Mouse (Mus musculus): ENCODE measurements around the gene Rpl3. TPM values are rescaled to one million over a fixed set of nuclear protein-coding genes. Genes with fewer than 3 reads are reported as not detected.
A peak's percentile ranks its signal among the peaks of the same experiment; 100 is the strongest.

The Rpl3 gene
- polyA plus RNA-seq, 1 experiment, result 3,044 TPM

- H3K4me1 ChIP-seq (ENCODE audit: control insufficient read depth, insufficient read depth, low read length), result peaks cover 23% of the 10 kb centered on the region
- no peaks in the 10 kb centered on the region for H3K27me3 ChIP-seq (ENCODE audit: control insufficient read depth, insufficient read depth, low read length, poor library complexity, severe bottlenecking)
- H3K4me3 ChIP-seq (ENCODE audit: low read depth, low read length), result peak overlapping the region; percentile 6
- H3K9ac ChIP-seq (ENCODE audit: low read depth, poor library complexity, severe bottlenecking), result no peak overlapping the region
- TF ChIP-seq POLR2A (IDR thresholded peaks at IDR 0.05; ENCODE audit: insufficient read depth, low read length) (no peak), EP300 (IDR thresholded peaks at IDR 0.05; ENCODE audit: insufficient read depth, low read depth, low read length) (no peak), CTCF (IDR thresholded peaks at IDR 0.05; ENCODE audit: low read depth, low read length) (no peak)
- H3K36me3 ChIP-seq (ENCODE audit: control insufficient read depth, insufficient read depth, low read length, poor library complexity, severe bottlenecking), result no peaks in the 10 kb centered on the region
- H3K27ac ChIP-seq (ENCODE audit: insufficient read depth, low read length), result no peak overlapping the region
- H3K9me3 ChIP-seq (replicated peaks; ENCODE audit: control insufficient read depth, insufficient read depth, low read length, poor library complexity, severe bottlenecking), result no peaks in the 10 kb centered on the region
These were observed 4.7 kb upstream of the Rpl3 start for GRCm38 (mm10) chr15:80096406-80096805.

- no peak overlapping the region for H3K4me3 ChIP-seq (ENCODE audit: low read depth, low read length)
- H3K4me1 ChIP-seq (ENCODE audit: control insufficient read depth, insufficient read depth, low read length), result peaks cover 23% of the 10 kb centered on the region
- 0 out of 2 replicates have a peak overlapping the region, but pooled peaks have one; percentile 8 for H3K27ac ChIP-seq (ENCODE audit: insufficient read depth, low read length)
- TF ChIP-seq CTCF (IDR thresholded peaks at IDR 0.05; ENCODE audit: low read depth, low read length) (no peak), EP300 (IDR thresholded peaks at IDR 0.05; ENCODE audit: insufficient read depth, low read depth, low read length) (0 out of 2 replicates have a peak, but pooled peaks have one; percentile 52)
- no peaks in the 10 kb centered on the region for H3K36me3 ChIP-seq (ENCODE audit: control insufficient read depth, insufficient read depth, low read length, poor library complexity, severe bottlenecking)
- H3K9me3 ChIP-seq (replicated peaks; ENCODE audit: control insufficient read depth, insufficient read depth, low read length, poor library complexity, severe bottlenecking), result no peaks in the 10 kb centered on the region
- no peaks in the 10 kb centered on the region for H3K27me3 ChIP-seq (ENCODE audit: control insufficient read depth, insufficient read depth, low read length, poor library complexity, severe bottlenecking)
- H3K9ac ChIP-seq (ENCODE audit: low read depth, poor library complexity, severe bottlenecking), result no peak overlapping the region
These were observed 3.9 kb upstream of the Rpl3 start for GRCm38 (mm10) chr15:80095596-80095995.

DNA sequence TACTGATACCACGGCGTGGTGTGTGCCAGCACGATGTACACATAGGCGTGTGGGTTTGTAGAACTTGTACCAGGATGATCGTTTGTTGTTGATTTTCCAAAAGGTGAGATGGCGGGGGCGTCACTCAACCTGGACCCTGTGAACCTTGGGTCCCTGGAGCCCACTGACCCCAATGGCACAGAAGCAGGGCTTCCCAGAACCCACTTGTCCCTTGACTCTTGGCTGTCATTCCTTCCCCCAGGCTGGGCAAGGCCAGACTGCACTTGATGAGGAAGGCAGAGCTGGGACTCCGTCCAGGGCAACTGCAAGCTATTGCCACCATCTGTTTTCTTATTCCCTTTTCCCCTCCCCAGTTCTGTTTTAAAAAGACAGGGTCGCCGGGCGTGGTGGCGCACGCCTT lies 2.5 kb upstream of the Rpl3 start:
- Histone ChIP-seq H3K9me3 (replicated peaks; ENCODE audit: control insufficient read depth, insufficient read depth, low read length, poor library complexity, severe bottlenecking) (no peaks in the 10 kb centered on the region), H3K9ac (ENCODE audit: low read depth, poor library complexity, severe bottlenecking) (no peak overlapping the region), H3K4me1 (ENCODE audit: control insufficient read depth, insufficient read depth, low read length) (peaks cover 19% of the 10 kb centered on the region), H3K27me3 (ENCODE audit: control insufficient read depth, insufficient read depth, low read length, poor library complexity, severe bottlenecking) (no peaks in the 10 kb centered on the region), H3K36me3 (ENCODE audit: control insufficient read depth, insufficient read depth, low read length, poor library complexity, severe bottlenecking) (no peaks in the 10 kb centered on the region), H3K4me3 (ENCODE audit: low read depth, low read length) (peak overlapping the region; percentile 31; the same call in 1 of the 2 replicates), H3K27ac (ENCODE audit: insufficient read depth, low read length) (no peak overlapping the region)
- TF ChIP-seq POLR2A (IDR thresholded peaks at IDR 0.05; ENCODE audit: insufficient read depth, low read length), result no peak
- no peak for TF ChIP-seq EP300 (IDR thresholded peaks at IDR 0.05; ENCODE audit: insufficient read depth, low read depth, low read length)
- no peak for TF ChIP-seq CTCF (IDR thresholded peaks at IDR 0.05; ENCODE audit: low read depth, low read length)

GRCm38 (mm10) chr15:80092599-80092998 lies 931 bp upstream of the Rpl3 start:
- H3K9ac ChIP-seq (ENCODE audit: low read depth, poor library complexity, severe bottlenecking), result peak overlapping the region; percentile 52
- H3K27ac ChIP-seq (ENCODE audit: insufficient read depth, low read length), result no peak overlapping the region
- no peaks in the 10 kb centered on the region for H3K36me3 ChIP-seq (ENCODE audit: control insufficient read depth, insufficient read depth, low read length, poor library complexity, severe bottlenecking)
- peaks cover 8% of the 10 kb centered on the region for H3K4me1 ChIP-seq (ENCODE audit: control insufficient read depth, insufficient read depth, low read length)
- H3K4me3 ChIP-seq (ENCODE audit: low read depth, low read length), result peak overlapping the region; percentile 80
- TF ChIP-seq CTCF (IDR thresholded peaks at IDR 0.05; ENCODE audit: low read depth, low read length) (no peak), POLR2A (IDR thresholded peaks at IDR 0.05; ENCODE audit: insufficient read depth, low read length) (no peak), EP300 (IDR thresholded peaks at IDR 0.05; ENCODE audit: insufficient read depth, low read depth, low read length) (peak; percentile 26; the same call in 1 of the 2 replicates)
- H3K27me3 ChIP-seq (ENCODE audit: control insufficient read depth, insufficient read depth, low read length, poor library complexity, severe bottlenecking), result no peaks in the 10 kb centered on the region
- H3K9me3 ChIP-seq (replicated peaks; ENCODE audit: control insufficient read depth, insufficient read depth, low read length, poor library complexity, severe bottlenecking), result no peaks in the 10 kb centered on the region

DNA sequence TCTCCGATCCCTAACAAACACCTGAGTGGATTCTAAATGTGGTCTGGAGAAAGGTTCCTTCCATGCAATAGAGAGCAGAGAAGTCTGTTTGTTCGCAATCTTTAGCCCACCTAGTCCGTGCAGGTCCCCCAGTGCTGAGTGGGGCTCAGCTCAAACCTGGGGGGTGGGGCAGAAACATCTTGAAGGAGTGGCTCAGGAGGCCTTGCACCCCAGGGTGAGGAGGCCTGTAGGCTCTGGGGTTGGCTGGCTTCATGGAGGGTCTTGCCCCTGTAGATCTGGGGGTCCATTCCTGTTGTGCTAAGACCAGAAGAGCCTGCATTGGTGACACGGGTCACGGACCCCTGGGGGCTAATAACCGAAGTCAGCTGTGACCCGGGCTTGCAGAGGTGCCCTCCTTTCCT lies 373 bp upstream of the Rpl3 start:
- Histone ChIP-seq H3K9me3 (replicated peaks; ENCODE audit: control insufficient read depth, insufficient read depth, low read length, poor library complexity, severe bottlenecking) (no peaks in the 10 kb centered on the region), H3K27ac (ENCODE audit: insufficient read depth, low read length) (no peak overlapping the region), H3K4me1 (ENCODE audit: control insufficient read depth, insufficient read depth, low read length) (peaks cover 8% of the 10 kb centered on the region), H3K36me3 (ENCODE audit: control insufficient read depth, insufficient read depth, low read length, poor library complexity, severe bottlenecking) (no peaks in the 10 kb centered on the region), H3K4me3 (ENCODE audit: low read depth, low read length) (peak overlapping the region; percentile 80), H3K27me3 (ENCODE audit: control insufficient read depth, insufficient read depth, low read length, poor library complexity, severe bottlenecking) (no peaks in the 10 kb centered on the region), H3K9ac (ENCODE audit: low read depth, poor library complexity, severe bottlenecking) (peak overlapping the region; percentile 52)
- TF ChIP-seq POLR2A (IDR thresholded peaks at IDR 0.05; ENCODE audit: insufficient read depth, low read length) (no peak), EP300 (IDR thresholded peaks at IDR 0.05; ENCODE audit: insufficient read depth, low read depth, low read length) (no peak), CTCF (IDR thresholded peaks at IDR 0.05; ENCODE audit: low read depth, low read length) (no peak)

DNA sequence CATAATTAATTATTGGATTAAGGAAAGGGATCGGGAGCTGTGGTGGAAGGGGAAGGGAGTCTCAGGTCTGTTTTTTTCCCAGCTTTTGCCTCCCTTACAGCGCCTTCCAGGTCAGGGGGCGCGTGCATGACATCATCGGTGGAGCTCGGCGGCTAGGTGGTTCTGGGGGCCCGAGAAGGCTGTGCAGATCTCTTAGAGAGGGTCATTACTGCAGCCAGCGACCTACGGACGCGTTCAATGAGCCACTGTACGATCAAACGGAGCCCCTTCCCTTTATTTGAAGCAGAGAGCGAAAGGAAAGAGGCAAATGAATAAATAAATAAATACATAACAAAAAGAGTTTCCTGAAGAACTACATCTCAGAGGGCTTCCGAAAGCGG lies 937 bp downstream of the Rpl3 start:
- Histone ChIP-seq H3K9ac (ENCODE audit: low read depth, poor library complexity, severe bottlenecking) (peak overlapping the region; percentile 52), H3K27me3 (ENCODE audit: control insufficient read depth, insufficient read depth, low read length, poor library complexity, severe bottlenecking) (no peaks in the 10 kb centered on the region), H3K36me3 (ENCODE audit: control insufficient read depth, insufficient read depth, low read length, poor library complexity, severe bottlenecking) (no peaks in the 10 kb centered on the region), H3K4me1 (ENCODE audit: control insufficient read depth, insufficient read depth, low read length) (peaks cover 1% of the 10 kb centered on the region), H3K4me3 (ENCODE audit: low read depth, low read length) (peak overlapping the region; percentile 58), H3K9me3 (replicated peaks; ENCODE audit: control insufficient read depth, insufficient read depth, low read length, poor library complexity, severe bottlenecking) (no peaks in the 10 kb centered on the region), H3K27ac (ENCODE audit: insufficient read depth, low read length) (peak overlapping the region; percentile 39)
- TF ChIP-seq POLR2A (IDR thresholded peaks at IDR 0.05; ENCODE audit: insufficient read depth, low read length) (no peak), CTCF (IDR thresholded peaks at IDR 0.05; ENCODE audit: low read depth, low read length) (no peak), EP300 (IDR thresholded peaks at IDR 0.05; ENCODE audit: insufficient read depth, low read depth, low read length) (no peak)

Measured in ES-Bruce4 (cell line).